Mouse (Mus musculus) erythroblast, embryonic 14.5 days (primary cell): ENCODE measurements around the gene Usp4.

Experiments used
- GATA1 ChIP-seq: IDR thresholded peaks from 2 replicates; pipeline ENCODE4 v1.6.1; 2012; ENCODE audit warnings: low read length, inconsistent platforms, mixed read lengths
- TAL1 ChIP-seq: IDR thresholded peaks from 3 replicates; pipeline ENCODE4 v1.6.1; 2012; ENCODE audit warnings: low read length, inconsistent platforms, mixed read lengths

- no peak for TF ChIP-seq GATA1
- TF ChIP-seq TAL1 = no peak
These were observed 40.4 kb upstream of the Usp4 start for GRCm38 (mm10) chr9:108307021-108307807.
